Mouse (Mus musculus): Measurements from ENCODE around the gene Wnt4.

DNA sequence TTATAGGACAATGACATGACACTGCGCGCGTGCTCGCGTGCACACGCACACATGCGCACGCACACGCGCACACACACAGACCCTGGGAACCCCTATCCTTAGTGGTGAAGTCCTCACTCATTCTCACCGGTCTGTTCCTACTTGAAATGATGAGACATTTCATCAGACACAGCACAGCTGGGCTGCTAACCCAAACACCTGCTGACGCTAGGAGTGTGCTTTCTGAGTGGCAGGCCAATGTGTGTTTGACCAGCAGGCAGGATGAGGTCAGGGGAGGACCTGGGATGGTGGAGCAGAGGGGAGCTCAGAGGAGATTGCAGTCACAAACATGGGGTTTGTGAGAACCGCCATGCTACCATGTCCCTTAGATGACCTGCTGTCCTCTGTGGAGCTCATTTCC, 22.9 kb downstream of the Wnt4 start:
- TF ChIP-seq CHD2 (IDR thresholded peaks at IDR 0.05; ENCODE audit: low read depth, low read length) (no peak), HCFC1 (IDR thresholded peaks at IDR 0.05; ENCODE audit: borderline replicate concordance, insufficient read depth, low read length) (no peak), MAFK (IDR thresholded peaks at IDR 0.05; ENCODE audit: insufficient read depth, low read depth, low read length) (no peak)
